Mouse (Mus musculus) sigmoid colon, adult 10 weeks (tissue): ENCODE measurements around the gene Fzd4. TPM values are rescaled to one million over a fixed set of nuclear protein-coding genes. Genes with fewer than 3 reads are reported as not detected.

Experiments
- polyA plus RNA-seq: library from polyadenylated mRNA; stranded (reverse); fragments of 350-450 nt; fragmentation: Illumina TruSeq; extraction: RNeasy Lipid Tissue Mini Kit (QIAGEN cat#74804); gene quantifications from one replicate; pipeline ENCODE4 v1.2.3, GENCODE M21; 2014; ENCODE audit warnings: low read depth, low replicate concordance

Fzd4 gene
- polyA plus RNA-seq, result 17.7 TPM

DNA sequence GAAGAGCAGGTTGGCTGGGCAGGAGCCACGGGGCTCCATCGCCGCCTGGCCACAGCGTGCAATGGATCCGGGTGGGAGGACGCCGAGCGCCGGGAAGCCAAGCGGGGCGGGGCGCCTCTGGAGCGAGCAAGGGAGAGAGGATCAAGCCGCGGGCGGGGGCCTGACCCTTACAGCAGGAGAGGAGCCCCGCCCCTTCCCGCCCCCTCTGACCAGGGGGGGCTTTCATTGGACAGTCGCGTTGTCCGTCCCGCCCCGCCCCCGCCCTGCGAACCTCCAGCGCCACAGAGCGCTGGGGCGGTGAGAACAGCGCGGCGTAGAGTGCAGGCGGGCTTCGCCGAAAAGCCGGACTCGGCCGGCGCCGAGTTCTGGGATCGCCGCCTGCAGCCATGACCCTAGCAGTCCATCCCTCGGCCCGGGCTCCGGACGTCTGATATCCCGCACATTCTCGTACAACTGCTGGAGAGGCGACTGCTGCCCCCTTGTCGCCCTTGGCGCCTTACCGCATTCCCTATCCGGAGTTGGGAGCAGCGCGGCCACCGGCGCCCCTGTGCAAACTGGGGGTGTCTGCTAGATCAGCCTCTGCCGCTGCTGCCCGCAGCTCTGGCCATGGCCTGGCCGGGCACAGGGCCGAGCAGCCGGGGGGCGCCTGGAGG is at the start of gene Fzd4, which contains the start of gene Tmem135:
Gene Fzd4 (plus strand): TSS at position 275 of the 653 bp plus-strand sequence.
Gene Tmem135 (minus strand): TSS at position 142 of the 653 bp plus-strand sequence.

Other genes starting within 250 kb of the Fzd4 start
- gene Tmem135, start 133 bp upstream of the Fzd4 start, polyA plus RNA-seq, result 61.1 TPM
- 110 TPM for gene Prss23, start 122.8 kb downstream of the Fzd4 start, polyA plus RNA-seq
- gene Me3, start 228.0 kb downstream of the Fzd4 start, polyA plus RNA-seq, result 1.9 TPM